Mouse (Mus musculus) ES-E14 (cell line): ENCODE measurements around the gene Traf4.

Experiments used
- CHD2 ChIP-seq: IDR thresholded peaks from 2 replicates; pipeline ENCODE4 v1.6.1; 2014; ENCODE audit warnings: mild to moderate bottlenecking, low read depth, low read length, inconsistent platforms
- HCFC1 ChIP-seq: IDR thresholded peaks from 2 replicates; pipeline ENCODE4 v1.6.1; 2012; ENCODE audit warnings: low read length, inconsistent platforms, borderline replicate concordance; ENCODE audit not compliant: insufficient read depth
- MAFK ChIP-seq: IDR thresholded peaks from 2 replicates; pipeline ENCODE4 v1.6.1; 2014; ENCODE audit warnings: mild to moderate bottlenecking, low read depth, low read length, inconsistent platforms; ENCODE audit not compliant: insufficient read depth
- ZC3H11A ChIP-seq: IDR thresholded peaks from 2 replicates; pipeline ENCODE4 v1.6.1; 2012; ENCODE audit warnings: low read depth, mild to moderate bottlenecking, inconsistent platforms, low read length, borderline replicate concordance
- ZNF384 ChIP-seq: IDR thresholded peaks from 2 replicates; pipeline ENCODE4 v1.6.1; 2012; ENCODE audit warnings: low read depth, low read length, inconsistent platforms

DNA sequence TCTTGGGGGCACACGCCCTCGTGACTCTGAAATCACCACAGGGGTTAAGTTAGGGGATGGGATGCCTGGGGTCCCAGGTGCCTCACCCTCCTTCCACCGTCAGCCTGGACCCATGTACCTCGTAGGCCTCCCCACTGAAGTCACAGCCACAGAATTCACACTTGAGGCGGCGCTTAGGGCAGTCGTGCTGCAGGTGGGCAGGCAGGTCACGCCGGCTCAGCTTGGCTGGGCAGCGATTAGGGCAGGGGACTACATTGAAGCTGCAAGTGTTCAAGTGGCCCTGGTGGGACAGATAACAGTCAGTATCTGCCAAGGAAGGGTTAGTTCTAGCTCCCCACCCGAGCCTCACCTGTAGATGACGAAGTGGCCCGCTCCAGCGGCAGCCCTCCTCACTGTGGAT, 4.2 kb downstream of the Traf4 start:
- no peak for TF ChIP-seq HCFC1
- TF ChIP-seq CHD2, result no peak
- no peak for TF ChIP-seq MAFK
- TF ChIP-seq ZNF384, result no peak
- no peak for TF ChIP-seq ZC3H11A
